Mouse (Mus musculus) urinary bladder, postnatal 4 days (tissue): ENCODE data around the gene Tubgcp3.
"Not testable (repeated sequence)": the region's sequence is repeated elsewhere in the genome, so short reads cannot be mapped to it uniquely, and the experiment has no call there.

Experiments used
- DNase-seq, 2 experiments: peaks; one replicate each; pipeline ENCODE4 v3.0.0; 2021 to 2022; ENCODE audit warnings: low spot score in 2 of 2

The Tubgcp3 gene

GRCm38 (mm10) chr8:12672056-12672881, at the start of gene Tubgcp3:
Gene Tubgcp3 (minus strand): TSS chr8:12672248.
- peak; percentile 79 to 89 for DNase-seq

- no peak for DNase-seq
Measured at GRCm38 (mm10) chr8:12719091-12719490, 47.0 kb upstream of the Tubgcp3 start.

GRCm38 (mm10) chr8:12715861-12716585, 44.0 kb upstream of the Tubgcp3 start:
- no peak for DNase-seq

- no peak for DNase-seq
Measured at GRCm38 (mm10) chr8:12711623-12712022, 39.6 kb upstream of the Tubgcp3 start.

- no peak for DNase-seq
Measured at GRCm38 (mm10) chr8:12703597-12703996, 31.5 kb upstream of the Tubgcp3 start.

DNA sequence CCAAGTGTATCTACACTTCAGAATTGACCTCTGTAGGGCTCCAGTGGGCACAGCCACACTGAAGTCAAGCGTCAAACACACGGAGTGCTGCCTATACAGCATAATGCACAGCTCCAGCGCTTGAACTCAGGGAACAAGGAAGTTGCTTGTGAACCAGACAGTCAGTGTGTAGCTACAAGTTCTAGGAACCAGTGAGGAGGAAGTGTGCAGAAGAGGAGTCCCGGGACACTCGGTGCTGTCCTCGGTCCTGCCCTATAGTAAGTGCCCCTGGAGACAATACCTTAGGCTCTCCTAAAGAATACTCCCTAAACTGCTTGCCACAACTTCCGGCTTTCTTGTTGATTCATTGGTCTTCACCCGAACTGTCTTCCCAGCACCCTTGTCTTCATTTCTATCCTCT, 30.2 kb upstream of the Tubgcp3 start:
- no peak for DNase-seq

- DNase-seq, result no peak
Measured at GRCm38 (mm10) chr8:12698660-12699277, 26.7 kb upstream of the Tubgcp3 start.

DNA sequence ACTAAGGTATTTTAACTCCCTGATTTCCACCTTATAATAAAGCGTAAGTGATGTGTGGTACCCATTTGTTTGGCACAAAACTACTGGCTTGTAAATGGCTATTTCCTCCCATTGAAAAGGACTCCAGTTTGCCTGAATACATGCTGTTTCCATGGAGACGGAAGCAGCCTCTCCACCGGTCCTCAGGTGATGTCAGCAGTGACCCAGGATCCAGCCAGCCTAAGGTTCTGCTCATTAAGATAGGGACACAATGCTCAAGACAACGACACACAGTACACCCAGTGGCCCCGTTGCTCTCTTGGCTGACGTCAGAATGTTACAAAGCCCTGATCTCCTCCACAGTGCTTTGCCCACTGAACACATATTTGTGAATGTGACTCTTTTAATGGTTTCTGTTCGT, 16.8 kb upstream of the Tubgcp3 start:
- DNase-seq, result no peak

GRCm38 (mm10) chr8:12677529-12677928, 5.5 kb upstream of the Tubgcp3 start:
- DNase-seq, result peak; percentile 54 to 79

DNA sequence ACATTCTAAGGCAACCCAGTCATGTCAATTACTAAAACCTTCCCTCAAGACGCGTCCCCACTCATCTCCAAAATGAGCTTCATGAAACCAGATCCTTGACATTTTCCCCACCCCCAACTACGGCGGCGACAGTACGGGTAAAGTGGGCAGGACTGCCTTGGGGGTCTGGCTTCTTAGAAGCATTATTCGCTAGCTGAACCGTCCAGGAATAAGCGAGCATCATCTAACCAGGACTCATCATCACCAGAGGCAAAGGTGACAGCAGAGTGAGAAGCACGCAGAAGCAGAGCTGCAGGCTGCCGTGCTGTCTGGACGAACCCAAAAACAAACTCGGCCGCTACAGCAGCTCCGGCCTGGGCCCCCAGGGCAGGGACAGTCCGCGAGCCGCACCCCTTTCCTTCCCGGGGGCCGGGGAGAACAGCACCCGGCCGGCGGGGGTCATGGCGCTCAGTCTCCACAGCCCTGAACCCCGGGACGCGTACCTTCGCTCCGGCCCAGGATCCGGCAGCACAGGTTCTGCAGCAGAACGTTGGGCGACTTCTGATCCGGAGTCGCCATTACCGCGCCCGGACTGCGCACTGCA, 484 bp downstream of the Tubgcp3 start:
- DNase-seq, result no peak

- no peak for DNase-seq
Measured at GRCm38 (mm10) chr8:12670965-12671364, 1.1 kb downstream of the Tubgcp3 start.

DNA sequence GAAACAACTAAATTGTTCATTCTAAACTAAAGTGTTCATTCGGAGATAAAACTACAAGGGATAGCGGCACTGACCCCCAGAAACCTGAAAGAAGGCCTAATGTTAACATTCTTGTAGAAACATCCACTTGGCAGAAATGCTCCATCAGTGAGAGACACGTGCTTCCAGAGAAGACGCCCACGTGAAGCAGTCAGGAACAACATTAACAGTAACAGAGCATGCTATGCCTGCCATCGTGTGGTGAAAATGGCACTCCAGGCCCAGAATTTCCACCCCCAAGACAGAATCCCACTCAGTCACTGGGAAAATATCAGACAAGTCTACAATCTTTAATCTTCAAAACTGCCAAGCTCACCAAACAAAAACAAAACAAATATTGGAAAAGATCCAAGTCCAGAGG, 3.2 kb downstream of the Tubgcp3 start:
- DNase-seq, result no peak

- not testable (repeated sequence) for DNase-seq
Measured at GRCm38 (mm10) chr8:12666530-12666929, 5.5 kb downstream of the Tubgcp3 start.

DNA sequence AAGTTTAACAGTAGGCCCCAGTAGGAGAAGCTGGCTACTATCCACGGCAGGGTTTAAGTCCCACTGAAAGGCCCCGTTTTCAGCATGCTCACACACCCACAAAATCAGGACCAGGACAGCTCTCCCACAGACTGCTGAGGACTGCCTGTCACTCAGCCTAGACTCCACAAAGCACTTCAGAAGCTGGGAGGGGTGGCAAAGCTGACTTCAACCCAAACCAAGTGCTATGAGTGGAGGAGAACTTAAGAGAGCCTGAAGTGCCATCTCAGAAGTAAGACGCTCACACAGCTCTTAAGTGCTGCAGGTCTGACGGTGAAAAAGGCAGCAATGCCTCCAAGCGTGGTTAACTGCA, 9.0 kb downstream of the Tubgcp3 start:
- DNase-seq, result no peak

- no peak for DNase-seq
Measured at GRCm38 (mm10) chr8:12662375-12663104, 9.5 kb downstream of the Tubgcp3 start.

DNA sequence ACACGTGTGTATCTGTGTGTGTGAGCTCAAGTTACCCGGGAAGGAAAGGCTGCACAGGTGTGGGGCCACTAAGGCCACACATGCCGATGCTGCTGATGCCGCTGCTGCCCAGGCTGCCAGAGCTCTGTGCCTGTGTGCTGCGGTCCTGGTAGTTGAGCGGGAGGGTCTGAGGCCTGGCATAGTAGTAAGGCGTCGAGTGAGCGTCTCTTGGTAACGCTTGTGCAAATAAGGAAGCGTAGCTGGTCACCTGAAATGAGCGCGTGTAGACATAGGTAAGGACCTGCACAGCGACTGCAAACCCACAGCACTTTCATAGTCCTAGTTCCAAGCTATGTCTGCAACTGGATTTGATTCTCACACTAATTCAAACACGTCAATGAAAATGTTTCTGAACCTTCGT, 14.6 kb downstream of the Tubgcp3 start:
- DNase-seq, result no peak

GRCm38 (mm10) chr8:12651246-12651645, 20.8 kb downstream of the Tubgcp3 start:
- no peak for DNase-seq

GRCm38 (mm10) chr8:12650495-12650894, 21.6 kb downstream of the Tubgcp3 start:
- DNase-seq, result no peak

GRCm38 (mm10) chr8:12648951-12649350, 23.1 kb downstream of the Tubgcp3 start:
- no peak for DNase-seq

- DNase-seq, result no peak
Measured at GRCm38 (mm10) chr8:12646536-12646935, 25.5 kb downstream of the Tubgcp3 start.

GRCm38 (mm10) chr8:12644894-12645293, 27.2 kb downstream of the Tubgcp3 start:
- DNase-seq, result no peak

DNA sequence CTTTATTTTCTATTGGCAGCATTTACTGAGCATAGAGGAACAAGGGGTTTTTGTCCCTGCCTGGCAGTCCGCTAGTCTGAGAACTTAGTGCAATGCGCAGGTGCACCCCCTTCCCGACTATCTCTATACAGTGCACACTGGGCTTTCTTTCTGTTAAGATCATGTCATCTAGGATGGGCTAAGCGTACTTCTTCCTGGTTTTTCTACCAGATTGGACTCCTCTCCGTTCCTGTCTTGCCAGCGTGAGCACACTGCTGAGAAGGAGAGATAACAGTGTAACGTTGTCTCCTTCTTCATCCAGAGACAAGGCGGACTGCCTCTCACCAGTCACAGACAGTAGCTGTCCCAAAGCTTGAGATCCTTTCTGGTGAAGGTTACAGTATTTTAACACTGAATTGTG, 27.7 kb downstream of the Tubgcp3 start:
- DNase-seq, result no peak
